Mouse (Mus musculus): ENCODE measurements around the gene Trim62.

The Trim62 gene

DNA sequence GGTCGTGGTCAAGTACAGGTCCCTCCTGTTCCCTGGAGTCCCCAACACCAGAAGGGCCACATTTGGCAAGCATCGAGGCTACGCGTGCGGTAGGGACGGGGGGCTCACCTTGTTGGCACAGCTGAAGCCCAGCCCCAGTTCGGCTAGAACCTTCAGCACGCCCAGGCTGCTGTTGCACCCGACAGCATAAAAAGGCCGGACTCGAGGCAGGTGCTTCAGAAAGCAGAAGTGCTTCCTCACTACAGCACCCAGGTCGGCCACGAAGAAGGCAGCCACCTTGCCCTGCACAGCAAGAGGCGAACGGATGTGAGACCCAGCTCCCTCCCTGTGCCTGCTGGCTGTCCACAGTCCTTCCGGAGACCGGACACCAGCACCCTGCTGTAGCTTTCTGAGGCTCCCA lies 76.3 kb downstream of the Trim62 start:
- DNase-seq (ENCODE audit: low spot score), result no peak

Data from c-Kit-positive CD71-positive TER-119-positive erythroid progenitor cells, embryonic 14.5 days (primary cell).